Mouse (Mus musculus) layer of hippocampus, adult 11-12 months (tissue): ENCODE measurements around the gene Slc8a3.

Experiments used
- DNase-seq: peaks from one replicate; pipeline ENCODE4 v3.0.0; 2022; ENCODE audit warnings: low spot score

Slc8a3 gene

GRCm38 (mm10) chr12:81237158-81237557 is 95.8 kb downstream of the Slc8a3 start:
- no peak for DNase-seq

GRCm38 (mm10) chr12:81235456-81236330 is 97.3 kb downstream of the Slc8a3 start:
- DNase-seq = no peak

GRCm38 (mm10) chr12:81233746-81234380 is 99.1 kb downstream of the Slc8a3 start:
- DNase-seq = no peak

- peak; percentile 71 for DNase-seq
Observed at GRCm38 (mm10) chr12:81227767-81228460, 105.1 kb downstream of the Slc8a3 start.

- no peak for DNase-seq
Observed at GRCm38 (mm10) chr12:81226590-81226989, 106.4 kb downstream of the Slc8a3 start.

- no peak for DNase-seq
Observed at GRCm38 (mm10) chr12:81225966-81226577, 106.9 kb downstream of the Slc8a3 start.

GRCm38 (mm10) chr12:81224843-81225242 is 108.1 kb downstream of the Slc8a3 start:
- no peak for DNase-seq

GRCm38 (mm10) chr12:81223276-81223675 is 109.7 kb downstream of the Slc8a3 start:
- no peak for DNase-seq

GRCm38 (mm10) chr12:81219339-81219738 is 113.6 kb downstream of the Slc8a3 start:
- DNase-seq = no peak

GRCm38 (mm10) chr12:81208559-81208958 is 124.4 kb downstream of the Slc8a3 start:
- no peak for DNase-seq

- DNase-seq = no peak
Observed at GRCm38 (mm10) chr12:81205619-81206560, 127.1 kb downstream of the Slc8a3 start.

GRCm38 (mm10) chr12:81203226-81203625 is 129.8 kb downstream of the Slc8a3 start:
- no peak for DNase-seq

GRCm38 (mm10) chr12:81199280-81199955 is 133.6 kb downstream of the Slc8a3 start:
- DNase-seq = peak; percentile 81

- no peak for DNase-seq
Observed at GRCm38 (mm10) chr12:81197468-81198075, 135.4 kb downstream of the Slc8a3 start.

- DNase-seq = no peak
Observed at GRCm38 (mm10) chr12:81193968-81194367, 139.0 kb downstream of the Slc8a3 start.

GRCm38 (mm10) chr12:81189636-81190035 is 143.3 kb downstream of the Slc8a3 start:
- no peak for DNase-seq

GRCm38 (mm10) chr12:81188996-81189395 is 144.0 kb downstream of the Slc8a3 start:
- no peak for DNase-seq

- DNase-seq = no peak
Observed at GRCm38 (mm10) chr12:81188423-81188822, 144.6 kb downstream of the Slc8a3 start.

GRCm38 (mm10) chr12:81186668-81187067 is 146.3 kb downstream of the Slc8a3 start:
- DNase-seq = no peak

- peak; percentile 25 for DNase-seq
Observed at GRCm38 (mm10) chr12:81186081-81186480, 146.9 kb downstream of the Slc8a3 start.
